Mouse (Mus musculus) layer of hippocampus, postnatal 25 days (tissue): ENCODE measurements at regions not wholly inside any gene's neighbourhood (a gene's known extent, or its start where the extent isn't known, plus 50 kb on each side); places are given as distances from the start of the nearest gene placed in this dataset.

Source experiments
- DNase-seq, 2 experiments: peaks; one replicate each; pipeline ENCODE4 v3.0.0; 2022; ENCODE audit warnings: mixed read lengths in 2 of 2, low spot score in 1 of 2; ENCODE audit errors: extremely low spot score in 1 of 2

- DNase-seq = no peak
Observed at GRCm38 (mm10) chr4:9046030-9046429, 807.2 kb upstream of the Car8 start.

- DNase-seq = no peak
Observed at GRCm38 (mm10) chr4:9036005-9036404, 797.2 kb upstream of the Car8 start.

- DNase-seq = no peak
Observed at GRCm38 (mm10) chr4:9035350-9035749, 796.5 kb upstream of the Car8 start.

- DNase-seq = no peak
Observed at GRCm38 (mm10) chr4:9034280-9034679, 795.4 kb upstream of the Car8 start.

DNA sequence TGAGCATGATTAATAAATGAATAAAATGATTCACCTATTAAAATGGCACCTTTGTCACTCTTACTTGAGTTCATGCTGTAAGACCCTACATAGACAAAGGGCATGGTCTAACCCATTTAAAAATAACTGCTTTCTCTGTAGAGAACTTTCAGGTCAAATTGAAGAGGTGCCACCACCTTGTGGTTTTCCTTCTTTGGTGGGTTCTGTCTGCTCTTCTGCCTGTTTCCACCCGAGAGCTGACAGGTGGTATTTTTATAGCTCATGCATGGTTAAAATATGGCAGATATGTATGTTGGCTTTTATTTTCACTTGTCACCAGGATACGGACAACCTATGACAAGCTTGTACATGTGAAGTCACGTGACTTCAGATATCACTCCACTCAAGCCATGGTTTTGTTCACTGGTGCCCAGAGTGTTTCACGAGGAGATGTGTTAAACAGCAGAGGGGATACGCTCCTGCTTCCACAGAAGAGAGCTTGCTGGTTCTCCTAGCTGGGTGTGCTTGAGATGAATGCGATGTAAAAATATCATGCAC, 794.3 kb upstream of the Car8 start:
- DNase-seq = no peak

DNA sequence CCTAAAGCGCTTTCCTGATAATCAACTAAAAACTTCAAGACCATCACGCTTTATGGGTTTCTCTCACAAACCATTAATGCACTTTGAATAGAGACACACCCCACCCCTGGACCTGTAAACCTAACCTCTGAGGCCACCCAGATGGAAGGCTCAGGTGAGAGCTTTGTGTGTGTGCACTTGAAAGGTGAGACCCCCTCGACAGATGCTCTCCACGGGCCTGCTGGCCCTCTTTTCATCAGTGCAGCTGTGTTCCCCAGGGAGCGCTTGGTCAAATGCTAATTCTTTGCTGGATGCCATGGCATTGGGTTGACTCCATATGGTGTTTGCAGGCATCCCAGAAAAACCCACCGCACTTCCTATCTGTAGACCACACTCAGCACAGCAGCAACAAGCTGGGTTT, 792.8 kb upstream of the Car8 start:
- no peak for DNase-seq

GRCm38 (mm10) chr4:9028946-9029345, 790.1 kb upstream of the Car8 start:
- DNase-seq = no peak

DNA sequence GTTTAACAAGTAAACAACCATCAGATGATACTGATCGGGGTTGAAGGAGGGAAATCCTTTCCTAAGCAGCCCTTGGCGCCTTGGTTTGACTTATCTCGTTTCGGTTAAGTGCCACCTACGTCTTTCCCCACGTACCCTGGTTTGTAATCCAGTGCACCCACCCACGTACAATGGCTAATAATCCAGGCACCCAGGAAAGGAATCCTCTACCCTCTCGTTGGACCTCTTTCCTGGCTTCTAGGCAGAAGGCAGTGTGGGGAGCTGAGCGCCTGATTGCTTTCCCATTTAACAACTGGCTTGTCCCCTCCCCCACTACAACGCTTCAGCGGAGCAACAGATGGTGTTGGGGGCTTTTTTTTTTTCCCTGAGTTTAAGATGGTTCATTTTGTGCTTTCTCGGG, 789.6 kb upstream of the Car8 start:
- DNase-seq = peak in 1 of 2 experiments; percentile 50

DNA sequence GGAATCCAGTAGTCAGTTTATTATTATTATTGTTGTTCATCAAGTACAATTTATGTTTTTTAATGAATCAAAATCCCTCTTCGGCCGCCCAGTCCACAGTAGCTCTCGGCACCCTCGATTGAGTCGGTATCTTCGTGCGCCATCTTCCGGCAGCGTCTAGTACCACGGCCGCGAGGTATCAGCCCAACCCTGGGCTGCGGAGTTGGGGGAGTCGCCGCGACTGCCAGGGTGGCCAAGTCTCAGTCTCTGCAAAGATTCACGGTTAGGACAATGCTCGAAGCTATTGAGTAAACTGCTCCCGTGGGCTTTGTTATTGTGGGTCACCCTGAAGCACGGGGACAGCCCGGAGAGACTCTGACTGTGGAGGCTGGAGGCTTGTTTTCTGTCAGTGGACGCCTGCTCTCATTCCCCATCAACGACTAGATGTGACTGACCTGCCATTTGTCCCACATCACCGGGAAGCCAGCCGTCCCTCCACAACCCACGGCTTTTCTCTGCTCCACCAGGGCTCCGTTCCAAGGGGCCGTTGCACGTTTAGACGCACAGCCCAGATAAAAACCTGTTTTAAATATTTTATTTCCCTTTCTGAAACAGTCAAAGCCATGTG, 789.1 kb upstream of the Car8 start:
- peak; percentile 83 to 97 for DNase-seq

DNA sequence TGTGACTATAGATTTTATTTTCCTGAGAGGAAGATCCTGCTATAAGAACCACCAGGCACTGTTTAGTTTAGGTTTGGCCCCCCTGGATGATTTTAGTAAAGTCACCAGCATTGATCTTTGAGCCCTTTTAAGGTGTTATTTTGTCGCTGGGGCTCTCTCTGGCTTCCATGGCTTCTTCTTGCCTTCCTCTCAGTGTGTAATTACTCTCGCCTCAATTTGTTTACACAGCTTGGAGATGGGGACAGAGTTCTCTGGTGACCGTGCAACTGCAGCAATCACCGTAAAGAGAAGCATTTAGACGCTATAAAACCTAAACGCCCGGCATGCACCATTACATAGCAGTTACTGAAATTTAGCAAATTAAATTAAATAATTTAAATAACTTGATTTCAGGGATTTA, 788.5 kb upstream of the Car8 start:
- no peak for DNase-seq

GRCm38 (mm10) chr4:9026841-9027240, 788.0 kb upstream of the Car8 start:
- DNase-seq = no peak

DNA sequence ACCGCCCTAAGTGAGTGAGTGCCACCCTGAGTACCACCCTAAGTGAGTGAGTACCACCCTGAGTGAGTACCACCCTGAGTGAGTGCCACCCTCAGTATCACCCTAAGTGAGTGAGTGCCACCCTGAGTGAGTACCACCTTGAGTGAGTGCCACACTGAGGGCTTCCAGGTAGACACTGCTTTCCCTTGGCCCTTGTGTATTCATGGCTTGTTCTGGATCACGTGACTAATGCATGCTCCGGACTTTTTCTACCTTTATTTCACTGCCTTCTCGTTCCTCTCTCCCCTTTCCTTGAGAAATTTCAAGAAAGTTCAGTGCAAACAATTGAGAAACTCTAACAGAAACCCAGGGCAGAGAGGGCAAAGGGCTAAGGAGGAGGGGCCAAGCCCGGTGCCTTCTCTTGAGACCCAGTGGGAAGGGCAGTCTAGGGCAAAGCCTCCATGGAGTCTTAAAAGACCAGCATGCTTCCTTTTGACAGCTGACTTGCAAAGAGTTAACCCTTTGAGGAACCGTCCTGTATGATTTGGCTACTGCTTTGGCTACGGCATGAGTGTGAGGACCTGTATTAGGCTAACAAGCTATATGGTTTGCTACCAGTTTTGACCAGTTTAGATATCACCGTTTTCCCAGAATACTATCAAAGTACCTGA, 787.1 kb upstream of the Car8 start:
- DNase-seq = no peak

- DNase-seq = no peak
Observed at GRCm38 (mm10) chr4:9024216-9024925, 785.5 kb upstream of the Car8 start.

DNA sequence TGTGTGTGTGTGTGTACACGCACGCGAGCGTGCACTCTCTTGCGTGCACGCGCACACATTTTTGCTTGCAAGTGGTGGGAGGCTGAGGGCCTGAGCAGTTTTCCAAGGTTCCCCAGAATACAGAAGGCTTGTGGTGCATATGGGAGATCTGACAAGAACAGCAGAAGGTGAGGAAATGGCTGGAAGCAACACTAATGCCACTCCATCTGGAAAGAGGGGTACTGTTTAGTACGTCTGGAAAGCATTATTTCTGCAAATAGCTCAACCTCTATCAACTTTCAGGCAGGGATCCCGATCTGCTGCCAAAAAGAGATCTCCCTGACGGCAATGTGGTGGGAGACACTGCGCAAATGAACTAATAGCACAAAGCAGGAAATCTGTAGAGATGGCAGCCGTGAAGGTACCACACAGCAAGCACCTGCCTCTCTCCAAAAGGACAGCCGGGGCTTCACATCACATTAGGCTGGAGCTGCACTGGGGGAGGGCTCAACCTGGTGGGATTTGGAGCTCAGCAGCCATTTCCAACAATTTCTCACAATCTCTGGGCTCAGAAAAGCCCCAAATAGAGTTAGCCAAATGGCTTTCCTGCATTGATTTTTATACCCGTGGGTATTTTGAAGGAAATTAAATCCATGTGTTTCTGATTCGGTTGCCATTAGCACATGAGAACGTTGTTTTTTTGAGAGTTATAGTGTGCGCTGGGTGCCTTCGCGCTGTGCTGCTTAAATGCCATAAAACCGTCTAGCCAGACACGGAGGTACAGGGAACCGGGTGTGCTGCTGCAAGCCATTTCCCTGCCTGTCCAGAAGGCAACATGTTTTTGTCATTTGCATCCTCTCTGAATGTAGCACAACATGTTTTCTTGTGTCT, 780.6 kb upstream of the Car8 start:
- peak in 1 of 2 experiments; percentile 19 for DNase-seq

GRCm38 (mm10) chr4:9018236-9018635, 779.4 kb upstream of the Car8 start:
- DNase-seq = no peak

GRCm38 (mm10) chr4:9016504-9017040, 777.7 kb upstream of the Car8 start:
- DNase-seq = no peak

DNA sequence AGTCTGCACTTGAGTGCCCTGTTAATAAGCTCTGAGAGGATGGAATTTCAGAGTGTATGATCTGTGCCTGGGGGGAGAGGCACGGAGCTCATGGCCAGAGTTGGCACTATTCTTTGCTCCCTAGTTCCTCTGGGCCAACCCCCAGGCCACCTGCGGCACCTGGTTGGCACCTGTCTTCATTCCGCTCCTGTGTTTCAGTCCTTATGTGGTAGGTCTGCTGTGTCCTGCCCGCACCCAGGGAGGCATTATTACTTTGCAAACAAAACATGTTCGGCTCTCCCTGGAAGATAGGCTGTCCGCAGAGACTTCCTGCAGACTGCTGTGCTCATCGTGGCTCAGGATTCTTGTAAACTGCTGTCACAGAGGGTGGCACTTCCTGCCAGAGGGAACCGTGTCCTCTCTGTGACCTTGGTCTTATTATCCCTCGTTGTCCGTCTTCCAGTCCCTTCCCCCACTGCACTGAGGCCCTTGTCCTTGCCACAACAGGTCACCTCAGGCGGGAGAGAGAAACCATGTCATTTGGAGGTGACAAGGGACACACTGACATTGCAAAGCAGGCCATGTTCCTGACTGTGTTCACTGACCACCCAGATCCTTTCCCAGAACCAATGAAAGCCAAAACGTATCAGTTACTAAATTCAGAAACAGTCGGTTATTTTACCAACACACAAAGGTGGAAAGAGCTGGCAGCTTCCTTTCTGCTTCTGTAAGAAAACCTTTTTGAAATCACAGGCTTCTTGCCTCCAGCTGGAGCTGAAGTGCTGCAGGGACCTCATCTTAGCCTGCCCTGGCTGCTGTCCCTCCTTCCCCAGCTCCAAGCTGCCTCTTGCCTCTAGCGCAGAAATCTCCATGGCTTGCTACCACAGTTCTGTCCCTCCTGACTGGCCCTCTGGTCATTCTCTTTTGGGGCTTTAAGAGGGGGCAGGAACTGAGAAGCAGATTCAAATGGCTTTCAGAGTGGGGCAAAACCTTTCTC, 777.0 kb upstream of the Car8 start:
- DNase-seq = no peak

- DNase-seq = no peak
Observed at GRCm38 (mm10) chr4:9014986-9015385, 776.1 kb upstream of the Car8 start.

- DNase-seq = no peak
Observed at GRCm38 (mm10) chr4:9012787-9013186, 773.9 kb upstream of the Car8 start.
